Mouse (Mus musculus): ENCODE measurements at regions not wholly inside any gene's neighbourhood (a gene's known extent, or its start where the extent isn't known, plus 50 kb on each side); places are given as distances from the start of the nearest gene placed in this dataset.

DNA sequence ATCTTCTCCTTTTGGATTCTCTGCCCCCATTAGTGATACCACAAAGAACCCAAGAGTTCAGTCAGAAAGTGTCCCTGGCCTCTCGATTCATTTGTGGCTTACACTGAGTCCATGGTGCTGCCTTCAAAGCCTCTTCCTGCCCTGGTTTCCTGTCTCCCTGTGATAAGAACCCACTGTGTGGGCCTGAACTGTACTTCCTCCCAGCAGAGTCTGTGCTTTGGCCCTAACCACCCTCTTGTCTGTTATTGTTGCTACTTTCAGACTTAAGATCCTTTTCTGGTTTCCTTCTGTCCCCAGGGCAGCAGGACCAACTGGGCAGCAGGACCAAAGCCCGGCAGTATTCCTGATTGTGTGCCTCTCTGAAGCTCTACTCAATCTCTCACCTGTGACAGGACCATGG lies 158.6 kb upstream of the Zfp618 start:
- Histone ChIP-seq H3K9me3 (ENCODE audit: low read length) (no peaks in the 10 kb centered on the region), H3K9ac (replicated peaks) (no peak overlapping the region), H3K36me3 (replicated peaks; ENCODE audit: insufficient read depth, low read length) (no peaks in the 10 kb centered on the region), H3K27me3 (ENCODE audit: insufficient read depth, low read length) (no peaks in the 10 kb centered on the region), H3K27ac (ENCODE audit: low read depth) (no peak overlapping the region), H3K4me3 (ENCODE audit: low read depth, low read length) (no peak overlapping the region), H3K4me1 (ENCODE audit: insufficient read depth) (no peaks in the 10 kb centered on the region), H3K4me2 (ENCODE audit: low read depth, low read length) (no peak overlapping the region)
- TF ChIP-seq CTCF (IDR thresholded peaks at IDR 0.05; ENCODE audit: low read depth) = no peak
- TF ChIP-seq EP300 (IDR thresholded peaks at IDR 0.05; ENCODE audit: low read depth) = no peak
- ATAC-seq = 0 out of 2 replicates have a peak, but pooled peaks have one; percentile 31
- WGBS (ENCODE audit: insufficient replicate concordance) = 29% methylated on average over 2 of the region's 2 CpGs
- DNase-seq = no peak

- no peaks in the 10 kb centered on the region for H3K36me3 ChIP-seq (replicated peaks; ENCODE audit: insufficient read depth, low read length)
- TF ChIP-seq EP300 (IDR thresholded peaks at IDR 0.05; ENCODE audit: low read depth) (no peak), CTCF (IDR thresholded peaks at IDR 0.05; ENCODE audit: low read depth) (no peak)
- no peak overlapping the region for H3K9ac ChIP-seq (replicated peaks)
- 72% methylated on average over 11 of the region's 12 CpGs for WGBS (ENCODE audit: insufficient replicate concordance)
- ATAC-seq (no peak), DNase-seq (no peak)
- H3K27ac ChIP-seq (ENCODE audit: low read depth) = no peak overlapping the region
- no peak overlapping the region for H3K4me3 ChIP-seq (ENCODE audit: low read depth, low read length)
- H3K4me1 ChIP-seq (ENCODE audit: insufficient read depth) = no peaks in the 10 kb centered on the region
- H3K9me3 ChIP-seq (ENCODE audit: low read length) = no peaks in the 10 kb centered on the region
- no peak overlapping the region for H3K4me2 ChIP-seq (ENCODE audit: low read depth, low read length)
- no peaks in the 10 kb centered on the region for H3K27me3 ChIP-seq (ENCODE audit: insufficient read depth, low read length)
These were observed 157.3 kb upstream of the Zfp618 start for GRCm38 (mm10) chr4:62807926-62808552.

- TF ChIP-seq EP300 (IDR thresholded peaks at IDR 0.05; ENCODE audit: low read depth) (no peak), CTCF (IDR thresholded peaks at IDR 0.05; ENCODE audit: low read depth) (no peak)
These were observed 156.8 kb upstream of the Zfp618 start for GRCm38 (mm10) chr4:62808553-62808950.

GRCm38 (mm10) chr4:62809048-62809447 lies 156.3 kb upstream of the Zfp618 start:
- no peaks in the 10 kb centered on the region for H3K9me3 ChIP-seq (ENCODE audit: low read length)
- no peak overlapping the region for H3K27ac ChIP-seq (ENCODE audit: low read depth)
- H3K4me2 ChIP-seq (ENCODE audit: low read depth, low read length) = no peak overlapping the region
- no peak overlapping the region for H3K9ac ChIP-seq (replicated peaks)
- no peaks in the 10 kb centered on the region for H3K4me1 ChIP-seq (ENCODE audit: insufficient read depth)
- H3K27me3 ChIP-seq (ENCODE audit: insufficient read depth, low read length) = no peaks in the 10 kb centered on the region
- whole genome bisulfite sequencing (ENCODE audit: insufficient replicate concordance) = 71% methylated on average over 4 of the region's 4 CpGs
- H3K4me3 ChIP-seq (ENCODE audit: low read depth, low read length) = no peak overlapping the region
- H3K36me3 ChIP-seq (replicated peaks; ENCODE audit: insufficient read depth, low read length) = no peaks in the 10 kb centered on the region
- TF ChIP-seq EP300 (IDR thresholded peaks at IDR 0.05; ENCODE audit: low read depth) (no peak), CTCF (IDR thresholded peaks at IDR 0.05; ENCODE audit: low read depth) (no peak)
- ATAC-seq = no peak
- no peak for DNase-seq

More at GRCm38 (mm10) chr4:62808553-62808950, 156.8 kb upstream of the Zfp618 start:
- H3K4me3 ChIP-seq (ENCODE audit: low read depth, low read length) = no peak overlapping the region
- no peaks in the 10 kb centered on the region for H3K36me3 ChIP-seq (replicated peaks; ENCODE audit: insufficient read depth, low read length)
- no peak for DNase-seq
- no peaks in the 10 kb centered on the region for H3K9me3 ChIP-seq (ENCODE audit: low read length)
- H3K27ac ChIP-seq (ENCODE audit: low read depth) = no peak overlapping the region
- no peak overlapping the region for H3K4me2 ChIP-seq (ENCODE audit: low read depth, low read length)
- H3K27me3 ChIP-seq (ENCODE audit: insufficient read depth, low read length) = no peaks in the 10 kb centered on the region
- H3K4me1 ChIP-seq (ENCODE audit: insufficient read depth) = no peaks in the 10 kb centered on the region
- no peak for ATAC-seq
- no peak overlapping the region for H3K9ac ChIP-seq (replicated peaks)
- WGBS (ENCODE audit: insufficient replicate concordance) = 90% methylated on average over 12 of the region's 12 CpGs

- H3K27me3 ChIP-seq (ENCODE audit: insufficient read depth, low read length) = no peaks in the 10 kb centered on the region
- ATAC-seq (no peak), DNase-seq (no peak)
- H3K4me2 ChIP-seq (ENCODE audit: low read depth, low read length) = no peak overlapping the region
- no peaks in the 10 kb centered on the region for H3K4me1 ChIP-seq (ENCODE audit: insufficient read depth)
- H3K27ac ChIP-seq (ENCODE audit: low read depth) = no peak overlapping the region
- H3K4me3 ChIP-seq (ENCODE audit: low read depth, low read length) = no peak overlapping the region
- 72% methylated on average over 2 of the region's 2 CpGs for WGBS (ENCODE audit: insufficient replicate concordance)
- TF ChIP-seq CTCF (IDR thresholded peaks at IDR 0.05; ENCODE audit: low read depth) (no peak), EP300 (IDR thresholded peaks at IDR 0.05; ENCODE audit: low read depth) (no peak)
- no peaks in the 10 kb centered on the region for H3K9me3 ChIP-seq (ENCODE audit: low read length)
- H3K9ac ChIP-seq (replicated peaks) = no peak overlapping the region
- no peaks in the 10 kb centered on the region for H3K36me3 ChIP-seq (replicated peaks; ENCODE audit: insufficient read depth, low read length)
These were observed 145.5 kb upstream of the Zfp618 start for GRCm38 (mm10) chr4:62819889-62820288.

DNA sequence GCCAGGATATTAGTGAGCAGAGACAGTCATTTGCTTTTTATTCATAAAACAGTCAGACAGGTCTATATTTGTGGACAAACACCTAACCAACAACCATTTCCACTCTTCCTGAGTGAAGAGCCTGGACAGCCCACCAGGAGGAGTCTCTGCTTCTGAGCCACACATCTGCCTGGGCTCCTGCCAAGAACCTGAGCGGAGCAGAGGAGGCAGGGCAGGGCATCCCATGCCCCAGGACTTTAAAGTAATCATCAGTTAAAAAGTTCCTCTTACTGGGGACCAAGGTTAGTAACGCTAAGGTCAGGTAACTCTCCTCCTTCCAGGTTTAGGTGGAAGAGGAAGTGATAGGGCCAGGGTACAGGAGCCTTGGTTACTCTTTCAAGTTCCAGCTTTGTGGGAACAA lies 144.1 kb upstream of the Zfp618 start:
- no peak overlapping the region for H3K4me3 ChIP-seq (ENCODE audit: low read depth, low read length)
- H3K4me1 ChIP-seq (ENCODE audit: insufficient read depth) = no peaks in the 10 kb centered on the region
- no peak overlapping the region for H3K9ac ChIP-seq (replicated peaks)
- TF ChIP-seq EP300 (IDR thresholded peaks at IDR 0.05; ENCODE audit: low read depth) (no peak), CTCF (IDR thresholded peaks at IDR 0.05; ENCODE audit: low read depth) (no peak)
- 47% methylated on average over 2 of the region's 2 CpGs for WGBS (ENCODE audit: insufficient replicate concordance)
- H3K9me3 ChIP-seq (ENCODE audit: low read length) = no peaks in the 10 kb centered on the region
- no peak for DNase-seq
- H3K4me2 ChIP-seq (ENCODE audit: low read depth, low read length) = no peak overlapping the region
- H3K27ac ChIP-seq (ENCODE audit: low read depth) = no peak overlapping the region
- ATAC-seq = no peak
- no peaks in the 10 kb centered on the region for H3K36me3 ChIP-seq (replicated peaks; ENCODE audit: insufficient read depth, low read length)
- no peaks in the 10 kb centered on the region for H3K27me3 ChIP-seq (ENCODE audit: insufficient read depth, low read length)
